Mouse (Mus musculus): ENCODE data around the gene Cyb561.

The Cyb561 gene

GRCm38 (mm10) chr11:105931380-105931779, 21.8 kb downstream of the Cyb561 start:
- in situ Hi-C loops (cut with MboI; ENCODE audit: low pct_unique_long_range_greater_than_20kb in 1 of 2, low sequenced_read_pairs in 2 of 2, unreplicated experiment in 1 of 2), result no loop called here

GRCm38 (mm10) chr11:105928171-105928570, 25.0 kb downstream of the Cyb561 start:
- in situ Hi-C loops (cut with MboI; ENCODE audit: low pct_unique_long_range_greater_than_20kb in 1 of 2, low sequenced_read_pairs in 2 of 2, unreplicated experiment in 1 of 2), result no loop called here

DNA sequence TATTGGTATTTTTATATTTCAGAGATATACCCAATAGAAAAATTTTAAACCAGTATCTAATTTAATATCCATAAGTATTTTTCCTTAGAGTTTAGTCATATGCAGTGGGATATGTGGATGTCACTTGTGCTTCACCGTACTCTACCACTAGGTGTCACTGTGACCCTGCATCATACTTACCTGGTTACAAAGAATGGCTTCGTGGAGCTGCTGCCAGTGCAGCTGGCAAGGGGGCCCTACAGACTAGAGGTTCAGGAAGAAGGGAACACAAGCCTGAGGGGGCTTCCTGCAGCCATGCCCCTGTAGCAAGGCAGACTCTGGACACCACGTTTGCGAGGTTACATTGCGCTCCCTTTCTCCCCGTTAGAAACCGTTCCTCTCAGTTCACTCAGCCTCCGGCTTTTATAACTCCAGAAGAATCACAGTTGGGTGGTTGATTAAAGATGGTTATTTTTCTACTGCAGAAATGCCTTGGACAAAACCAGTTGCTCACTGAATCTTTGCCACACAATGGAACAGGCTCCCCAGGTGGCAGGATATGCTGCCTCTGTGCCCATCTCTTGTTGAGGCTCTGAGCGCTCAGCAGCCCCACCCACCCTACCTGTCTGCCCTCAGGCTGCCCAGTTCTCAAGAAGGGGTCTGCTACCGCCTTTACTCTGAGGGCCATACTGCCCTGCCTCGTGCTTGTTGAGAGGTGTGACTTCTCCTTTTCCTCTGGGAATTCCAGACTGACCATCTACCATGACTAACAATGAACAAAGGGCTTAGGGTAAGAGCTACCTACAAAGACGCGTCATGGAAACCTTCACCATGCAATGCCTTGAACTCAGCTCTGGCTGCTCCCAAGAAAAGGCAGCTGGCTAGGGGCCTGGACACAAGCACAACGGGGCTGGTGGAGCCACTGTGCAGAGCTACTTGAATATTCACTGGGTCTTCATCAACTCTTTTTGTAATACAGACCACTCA, 25.8 kb downstream of the Cyb561 start:
- in situ Hi-C loops (cut with MboI; ENCODE audit: low pct_unique_long_range_greater_than_20kb in 1 of 2, low sequenced_read_pairs in 2 of 2, unreplicated experiment in 1 of 2), result no loop called here

DNA sequence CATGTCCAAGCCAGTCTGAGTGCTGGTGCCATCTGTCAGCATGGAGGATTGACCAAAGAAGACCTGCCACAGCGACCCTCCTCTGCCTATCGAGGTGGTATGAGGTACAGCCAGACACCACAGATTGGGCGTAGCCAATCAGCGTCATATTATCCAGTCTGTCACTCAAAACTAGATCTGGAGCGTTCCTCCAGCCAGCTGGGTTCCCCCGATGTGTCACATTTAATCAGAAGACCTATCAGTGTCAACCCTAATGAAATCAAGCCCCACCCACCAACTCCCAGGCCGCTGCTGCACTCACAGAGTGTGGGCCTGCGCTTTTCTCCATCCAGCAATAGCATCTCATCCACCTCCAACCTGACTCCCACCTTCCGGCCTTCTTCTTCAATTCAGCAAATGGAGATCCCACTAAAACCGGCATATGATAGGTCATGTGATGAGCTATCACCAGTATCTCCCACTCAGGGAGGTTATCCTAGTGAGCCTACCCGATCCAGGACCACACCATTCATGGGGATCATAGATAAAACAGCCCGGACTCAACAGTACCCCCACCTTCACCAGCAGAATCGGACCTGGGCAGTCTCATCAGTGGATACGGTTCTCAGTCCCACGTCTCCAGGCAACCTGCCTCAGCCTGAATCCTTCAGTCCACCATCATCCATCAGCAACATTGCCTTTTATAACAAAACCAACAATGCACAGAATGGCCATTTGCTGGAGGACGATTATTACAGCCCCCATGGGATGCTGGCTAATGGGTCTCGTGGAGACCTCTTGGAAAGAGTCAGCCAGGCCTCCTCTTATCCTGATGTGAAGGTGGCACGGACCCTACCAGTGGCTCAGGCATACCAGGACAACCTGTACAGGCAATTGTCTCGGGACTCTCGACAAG, 30.1 kb downstream of the Cyb561 start:
- in situ Hi-C loops (cut with MboI; ENCODE audit: low pct_unique_long_range_greater_than_20kb in 1 of 2, low sequenced_read_pairs in 2 of 2, unreplicated experiment in 1 of 2), result no loop called here

DNA sequence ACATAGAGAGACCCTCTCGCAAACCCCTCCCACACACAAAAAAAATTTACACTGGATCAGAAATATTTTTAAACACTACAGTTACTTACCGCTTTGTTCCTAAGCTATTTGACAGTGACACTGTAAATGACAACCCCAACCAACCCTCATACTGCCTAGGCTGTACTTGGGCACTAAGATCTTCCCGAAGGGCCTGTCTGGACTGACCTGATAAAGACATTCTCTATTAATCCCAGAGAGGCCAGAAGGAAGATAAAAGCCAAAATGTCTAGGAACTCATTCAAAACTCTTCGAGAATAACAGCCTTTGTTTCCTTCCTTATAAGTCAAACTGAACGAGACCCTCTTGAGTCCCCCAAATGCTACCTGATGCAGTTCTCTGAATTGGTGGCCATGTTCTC, 31.9 kb downstream of the Cyb561 start:
- in situ Hi-C loops (cut with MboI; ENCODE audit: low pct_unique_long_range_greater_than_20kb in 1 of 2, low sequenced_read_pairs in 2 of 2, unreplicated experiment in 1 of 2), result no loop called here

DNA sequence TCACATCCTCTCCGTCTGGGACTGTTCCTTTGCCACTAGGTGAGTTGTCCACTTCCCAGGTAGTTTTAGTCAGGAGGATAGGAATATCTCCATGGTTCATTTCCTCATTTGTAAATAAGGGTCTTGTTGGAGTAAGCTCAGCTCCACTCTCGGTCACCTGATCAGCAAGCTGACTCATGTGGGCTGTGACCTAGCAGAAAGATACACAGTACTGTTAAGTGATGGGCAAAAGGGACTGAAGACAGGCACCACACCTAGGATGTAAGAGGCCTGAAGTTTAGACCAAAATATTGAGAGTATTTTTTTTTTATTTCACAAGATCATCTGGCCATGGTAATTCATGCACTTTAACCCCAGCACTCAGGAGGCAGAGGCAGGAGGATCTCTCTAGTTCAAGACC, 32.3 kb downstream of the Cyb561 start:
- in situ Hi-C loops (cut with MboI; ENCODE audit: low pct_unique_long_range_greater_than_20kb in 1 of 2, low sequenced_read_pairs in 2 of 2, unreplicated experiment in 1 of 2), result no loop called here

DNA sequence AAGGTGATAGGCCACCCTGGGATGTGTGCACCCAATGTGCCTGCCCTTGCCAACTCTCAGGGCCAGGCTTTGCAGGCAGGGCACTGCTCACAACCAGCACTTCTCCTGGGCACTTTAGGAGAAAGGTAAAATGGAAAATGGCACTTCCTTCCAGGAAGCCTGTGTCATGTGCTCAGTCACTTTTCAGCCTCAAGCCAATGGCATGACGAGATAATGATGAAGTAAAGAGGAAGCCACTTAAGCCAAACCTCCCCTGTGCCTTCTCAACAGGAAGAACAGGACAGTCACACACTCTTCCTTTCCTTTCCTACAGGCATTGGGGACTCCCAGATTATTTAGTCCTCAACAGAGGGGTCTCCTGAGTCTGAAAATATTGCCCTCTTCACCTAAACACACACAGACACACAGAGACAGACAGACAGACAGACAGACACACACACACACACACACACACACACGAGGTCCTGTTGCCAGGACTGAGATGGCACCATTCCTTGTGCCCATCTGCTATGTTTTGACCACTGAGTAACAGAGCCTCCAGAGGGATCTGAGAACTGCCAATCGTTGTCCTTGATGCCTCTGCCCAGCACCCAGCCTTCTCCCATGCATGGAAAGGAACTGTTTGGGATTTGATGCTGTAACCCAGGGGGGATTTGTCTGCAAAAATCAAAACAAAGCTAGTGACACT, 32.9 kb downstream of the Cyb561 start:
- in situ Hi-C loops (cut with MboI; ENCODE audit: low pct_unique_long_range_greater_than_20kb in 1 of 2, low sequenced_read_pairs in 2 of 2, unreplicated experiment in 1 of 2), result no loop called here

GRCm38 (mm10) chr11:105913580-105913979, 39.6 kb downstream of the Cyb561 start:
- in situ Hi-C loops (cut with MboI; ENCODE audit: low pct_unique_long_range_greater_than_20kb in 1 of 2, low sequenced_read_pairs in 2 of 2, unreplicated experiment in 1 of 2), result loop anchor here in 1 of 2 experiments (10.0 kb wide), 1 partner anchor 569 kb away; no protein-coding TSS in a partner anchor

DNA sequence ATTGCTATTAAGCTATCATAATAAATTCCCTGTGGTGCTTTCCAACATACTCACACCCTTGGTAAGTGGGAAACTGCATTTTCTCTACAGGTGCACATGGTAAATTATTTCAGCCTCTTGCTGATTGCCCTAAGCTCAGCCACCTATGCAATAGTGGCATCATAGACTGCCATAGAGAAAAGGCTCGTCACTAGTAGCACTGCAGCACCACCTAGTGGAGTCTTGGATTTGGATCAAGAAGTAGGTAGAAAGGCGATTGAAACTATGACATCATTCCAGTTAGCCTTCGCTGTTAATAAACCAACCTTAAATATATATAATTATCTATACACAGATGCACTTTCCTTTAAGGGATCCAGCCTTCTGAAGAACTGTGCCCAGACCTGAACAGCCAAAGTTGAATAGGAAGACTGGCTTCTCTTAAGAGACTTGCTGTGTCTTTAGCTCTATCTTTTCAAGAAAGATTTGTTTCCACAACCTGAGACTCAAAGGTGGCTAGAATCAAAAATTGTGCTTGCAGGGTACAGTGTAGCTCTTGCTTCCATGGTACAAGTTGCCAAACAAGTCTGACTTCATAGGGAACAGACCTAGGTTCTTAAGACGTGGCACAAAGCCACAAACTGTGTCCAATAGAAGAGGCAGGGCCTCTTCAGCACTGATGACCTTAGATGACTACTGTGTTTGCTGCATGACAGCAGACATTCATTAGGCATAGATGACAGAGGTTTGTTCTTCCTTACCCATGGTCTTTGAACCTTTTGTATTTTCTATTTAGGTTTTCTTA, 41.4 kb downstream of the Cyb561 start:
- in situ Hi-C loops (cut with MboI; ENCODE audit: low pct_unique_long_range_greater_than_20kb in 1 of 2, low sequenced_read_pairs in 2 of 2, unreplicated experiment in 1 of 2), result loop anchor here in 1 of 2 experiments (10.0 kb wide), 1 partner anchor 567 kb away; no protein-coding TSS in a partner anchor

DNA sequence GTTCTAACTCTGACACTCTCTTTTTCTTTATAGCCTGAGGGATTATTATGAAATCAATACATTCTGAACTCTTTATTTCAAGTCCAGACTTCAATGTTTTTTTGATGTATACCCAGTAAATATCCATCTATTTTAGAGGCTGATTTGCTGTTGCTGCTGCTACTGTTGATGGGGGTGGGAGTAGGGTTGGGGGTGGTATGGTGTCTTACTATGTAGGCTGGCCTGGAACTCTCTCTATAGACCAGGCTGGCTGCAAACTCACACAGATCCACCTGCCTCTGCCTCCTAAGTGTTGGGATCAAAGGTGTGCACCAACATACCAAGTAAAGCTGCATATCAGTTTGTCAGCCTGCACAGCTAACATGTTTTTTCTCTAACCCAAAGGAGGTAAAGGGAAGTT, 42.0 kb downstream of the Cyb561 start:
- in situ Hi-C loops (cut with MboI; ENCODE audit: low pct_unique_long_range_greater_than_20kb in 1 of 2, low sequenced_read_pairs in 2 of 2, unreplicated experiment in 1 of 2), result loop anchor here in 1 of 2 experiments (10.0 kb wide), 1 partner anchor 566 kb away; no protein-coding TSS in a partner anchor

GRCm38 (mm10) chr11:105909617-105910016, 43.5 kb downstream of the Cyb561 start:
- in situ Hi-C loops (cut with MboI; ENCODE audit: low pct_unique_long_range_greater_than_20kb in 1 of 2, low sequenced_read_pairs in 2 of 2, unreplicated experiment in 1 of 2), result loop anchor here in 1 of 2 experiments (10.0 kb wide), 1 partner anchor 565 kb away; no protein-coding TSS in a partner anchor

DNA sequence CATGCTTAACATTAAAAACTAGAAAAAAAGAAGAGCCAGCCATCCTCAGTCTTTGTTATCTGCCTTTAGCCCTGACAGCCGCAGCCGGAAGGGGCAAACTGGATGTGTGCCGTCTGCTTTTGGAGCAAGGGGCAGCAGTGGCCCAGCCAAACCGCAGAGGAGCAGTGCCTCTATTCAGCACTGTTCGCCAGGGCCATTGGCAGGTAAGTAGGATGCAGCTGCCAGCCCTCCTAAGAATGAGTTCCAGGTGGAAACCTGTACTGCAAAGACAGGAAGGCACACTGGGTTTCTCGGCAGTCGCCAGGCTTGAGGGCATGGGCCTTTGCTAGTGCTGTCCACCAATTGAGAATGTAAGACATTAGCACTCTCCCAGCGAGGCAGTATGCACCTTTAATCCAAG, 44.2 kb downstream of the Cyb561 start:
- in situ Hi-C loops (cut with MboI; ENCODE audit: low pct_unique_long_range_greater_than_20kb in 1 of 2, low sequenced_read_pairs in 2 of 2, unreplicated experiment in 1 of 2), result no loop called here

- in situ Hi-C loops (cut with MboI; ENCODE audit: low pct_unique_long_range_greater_than_20kb in 1 of 2, low sequenced_read_pairs in 2 of 2, unreplicated experiment in 1 of 2), result no loop called here
Measured at GRCm38 (mm10) chr11:105907381-105907780, 45.8 kb downstream of the Cyb561 start.

DNA sequence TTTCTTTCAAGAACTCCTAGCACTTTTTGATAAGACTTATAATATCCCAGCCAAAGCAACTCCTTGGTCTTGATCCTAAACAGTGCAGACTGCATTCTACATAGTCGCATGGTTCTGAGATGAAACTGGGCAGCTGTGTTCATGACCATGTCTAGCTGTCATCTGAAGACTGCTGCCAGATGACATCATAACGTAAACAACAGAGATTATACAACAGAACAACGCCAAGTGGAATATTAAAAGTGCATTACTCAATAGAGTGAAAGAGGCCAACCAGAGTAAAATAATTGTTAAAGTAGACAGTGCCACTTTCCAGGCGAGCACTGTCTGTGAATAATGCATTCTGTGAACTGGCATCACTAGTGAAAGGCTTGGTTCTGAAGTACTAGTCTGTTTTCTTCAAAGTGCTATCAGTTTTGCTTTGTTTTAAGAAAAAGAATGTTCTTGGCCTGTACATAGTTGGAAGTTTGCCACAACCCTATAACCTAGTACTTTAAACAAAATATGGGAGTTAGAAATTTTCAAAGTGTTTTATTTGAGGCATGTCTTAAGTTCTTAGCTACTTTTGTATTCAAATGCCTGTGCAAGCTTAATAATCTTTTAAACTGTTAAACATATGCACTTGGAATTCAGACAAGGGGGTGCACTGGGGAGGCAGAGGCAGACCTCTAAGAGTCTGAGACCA, 47.5 kb downstream of the Cyb561 start:
- in situ Hi-C loops (cut with MboI; ENCODE audit: low pct_unique_long_range_greater_than_20kb in 1 of 2, low sequenced_read_pairs in 2 of 2, unreplicated experiment in 1 of 2), result no loop called here

DNA sequence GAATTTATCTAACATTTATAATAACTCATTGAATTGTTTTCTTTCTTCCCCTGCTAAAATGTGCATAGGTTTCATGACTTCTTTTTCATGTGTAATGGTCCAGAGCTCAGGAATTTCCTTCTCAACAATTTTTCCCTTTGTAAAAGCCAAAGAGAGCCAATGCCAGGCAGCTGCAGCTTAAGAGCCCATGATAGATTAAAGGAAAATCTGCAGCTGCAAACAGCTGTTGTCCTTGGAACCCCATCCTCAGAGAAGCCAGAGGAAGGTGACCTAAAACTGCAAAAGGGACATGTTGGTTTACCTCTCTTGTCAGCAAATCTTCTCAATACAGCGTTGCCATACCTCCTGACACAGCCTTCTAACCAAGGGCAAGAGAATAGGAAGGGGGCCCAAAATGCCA, 50.2 kb downstream of the Cyb561 start:
- in situ Hi-C loops (cut with MboI; ENCODE audit: low pct_unique_long_range_greater_than_20kb in 1 of 2, low sequenced_read_pairs in 2 of 2, unreplicated experiment in 1 of 2), result no loop called here

GRCm38 (mm10) chr11:105901501-105901900, 51.6 kb downstream of the Cyb561 start:
- in situ Hi-C loops (cut with MboI; ENCODE audit: low pct_unique_long_range_greater_than_20kb in 1 of 2, low sequenced_read_pairs in 2 of 2, unreplicated experiment in 1 of 2), result no loop called here

DNA sequence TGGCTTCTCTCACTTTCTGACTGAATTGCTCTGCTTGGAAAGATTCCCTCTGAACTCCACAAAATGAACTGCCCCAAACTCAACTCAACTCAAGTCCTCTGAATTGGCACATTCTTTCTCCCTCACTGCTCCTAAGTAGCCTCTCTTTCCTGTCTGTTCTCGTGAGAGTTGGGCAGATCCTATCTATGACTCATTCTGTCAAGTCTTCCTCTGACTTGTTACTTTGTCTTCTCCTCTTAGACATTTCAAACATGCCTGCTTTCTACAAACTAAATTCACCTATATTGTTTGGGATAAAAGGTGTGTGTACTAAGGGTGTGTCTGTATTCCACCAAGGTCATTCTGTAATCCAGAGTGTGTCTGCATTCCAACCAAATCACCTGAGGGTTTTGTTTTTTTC, 54.0 kb downstream of the Cyb561 start:
- in situ Hi-C loops (cut with MboI; ENCODE audit: low pct_unique_long_range_greater_than_20kb in 1 of 2, low sequenced_read_pairs in 2 of 2, unreplicated experiment in 1 of 2), result no loop called here

All from mouse embryonic stem cell (cell line).